Mouse (Mus musculus) lung, postnatal 0 days (tissue): ENCODE data around the gene Olfr591. TPM values are rescaled to one million over a fixed set of nuclear protein-coding genes. Genes with fewer than 3 reads are reported as not detected.

Experiments
- ATAC-seq: fragments of 200-750 bp; cut with Nextera tagmentation; 2 replicates; pipeline ENCODE4 v1.8.0; 2017; ENCODE audit warnings: moderate library complexity
- DNase-seq: peaks from one replicate; pipeline ENCODE4 v3.0.0-alpha.2; 2016; ENCODE audit warnings: low spot score
- H3K27ac ChIP-seq: fragments of 300-500 bp; sonication (generic); 2 replicates; pipeline ENCODE4 v1.5.1; 2014; ENCODE audit warnings: antibody characterized with exemption, mild to moderate bottlenecking, low read length, mixed read lengths
- H3K27me3 ChIP-seq: fragments of 300-500 bp; sonication (generic); replicated peaks from 2 replicates; pipeline ENCODE4 v1.6.1; 2014; ENCODE audit warnings: low read length, mixed read lengths; ENCODE audit not compliant: insufficient read depth
- H3K36me3 ChIP-seq: fragments of 300-500 bp; sonication (generic); 2 replicates; pipeline ENCODE4 v1.6.1; 2014; ENCODE audit warnings: low read length, mixed read lengths; ENCODE audit not compliant: insufficient read depth
- H3K4me1 ChIP-seq: fragments of 300-500 bp; sonication (generic); 2 replicates; pipeline ENCODE4 v1.6.1; 2014; ENCODE audit warnings: antibody characterized with exemption, low read depth, low read length, mixed read lengths; ENCODE audit not compliant: insufficient read depth
- H3K4me2 ChIP-seq: fragments of 300-500 bp; sonication (generic); replicated peaks from 2 replicates; pipeline ENCODE4 v1.6.1; 2014; ENCODE audit warnings: low read depth, mild to moderate bottlenecking, low read length, moderate library complexity, mixed read lengths
- H3K4me3 ChIP-seq: fragments of 300-500 bp; sonication (generic); 2 replicates; pipeline ENCODE4 v1.5.1; 2014; ENCODE audit warnings: low read depth, low read length
- H3K9ac ChIP-seq: fragments of 300-500 bp; sonication (generic); replicated peaks from 2 replicates; pipeline ENCODE4 v1.6.1; 2014; ENCODE audit warnings: low read depth, mild to moderate bottlenecking
- H3K9me3 ChIP-seq: fragments of 300-500 bp; sonication (generic); 2 replicates; pipeline ENCODE4 v1.6.1; 2016; ENCODE audit warnings: low read length, mixed read lengths
- CTCF ChIP-seq: IDR thresholded peaks from 2 replicates; pipeline ENCODE4 v1.5.1; 2016; ENCODE audit warnings: antibody characterized with exemption, mild to moderate bottlenecking
- EP300 ChIP-seq: IDR thresholded peaks from 2 replicates; pipeline ENCODE4 v1.6.1; 2016; ENCODE audit warnings: antibody characterized with exemption, mild to moderate bottlenecking, control low read depth
- WGBS: fragments of 180-500 bp; shearing (Covaris S2); extraction: QIAGEN DNeasy Blood & Tissue Kit; methylation state at CpG from one replicate; pipeline ENCODE4 v1.1.7; 2014; 5-methylcytosine and 5-hydroxymethylcytosine counted together
- polyA plus RNA-seq: library from polyadenylated mRNA; unstranded; fragments of >200 nt; fragmentation: Nextera tagmentation; extraction: Ambion mirVana; gene quantifications from 2 replicates; pipeline ENCODE4 v1.2.1, GENCODE M21; 2015

The Olfr591 gene
- polyA plus RNA-seq, 1 experiment from 2014 or later = not detected

- ATAC-seq (no peak), DNase-seq (no peak)
- Histone ChIP-seq H3K27me3 (no peaks in the 10 kb centered on the region), H3K36me3 (no peaks in the 10 kb centered on the region), H3K4me3 (no peak within 1 kb of the TSS), H3K4me2 (no peak within 1 kb of the TSS), H3K4me1 (no peaks in the 10 kb centered on the region), H3K27ac (no peak within 1 kb of the TSS), H3K9me3 (no peaks in the 10 kb centered on the region), H3K9ac (no peak within 1 kb of the TSS)
- WGBS = 64% methylated on average over 1 of the region's 1 CpGs
- TF ChIP-seq EP300 (no peak), CTCF (no peak)
Observed at GRCm38 (mm10) chr7:103140579-103140978, 37.6 kb downstream of the Olfr591 start, which contains the start of gene Olfr588-ps1. TSS of gene Olfr588-ps1 (plus strand) at chr7:103140879.

- no peak within 1 kb of the TSS for H3K27ac ChIP-seq
- H3K9ac ChIP-seq = no peak within 1 kb of the TSS
- ATAC-seq (no peak), DNase-seq (no peak)
- no peaks in the 10 kb centered on the region for H3K36me3 ChIP-seq
- no peak within 1 kb of the TSS for H3K4me3 ChIP-seq
- no peaks in the 10 kb centered on the region for H3K27me3 ChIP-seq
- 92% methylated on average over 3 of the region's 3 CpGs for whole genome bisulfite sequencing
- H3K4me2 ChIP-seq = no peak within 1 kb of the TSS
- H3K4me1 ChIP-seq = no peaks in the 10 kb centered on the region
- TF ChIP-seq CTCF = no peak
- no peaks in the 10 kb centered on the region for H3K9me3 ChIP-seq
Observed at GRCm38 (mm10) chr7:103125538-103125937, 52.6 kb downstream of the Olfr591 start, which contains the start of gene Olfr586. TSS of gene Olfr586 (minus strand) at chr7:103125638.

- no peak overlapping the region for H3K4me2 ChIP-seq
- WGBS = 38% methylated on average over 3 of the region's 3 CpGs
- no peak for ATAC-seq
- no peaks in the 10 kb centered on the region for H3K9me3 ChIP-seq
- no peak overlapping the region for H3K9ac ChIP-seq
- no peaks in the 10 kb centered on the region for H3K36me3 ChIP-seq
- DNase-seq = no peak
- H3K4me1 ChIP-seq = no peaks in the 10 kb centered on the region
- H3K27ac ChIP-seq = no peak overlapping the region
- TF ChIP-seq EP300 = no peak
- no peak; the same call in 1 of the 2 replicates for TF ChIP-seq CTCF
- H3K27me3 ChIP-seq = no peaks in the 10 kb centered on the region
- no peak overlapping the region for H3K4me3 ChIP-seq
Observed at GRCm38 (mm10) chr7:103119406-103119805, 58.7 kb downstream of the Olfr591 start.

Other genes with a start within 250 kb of the Olfr591 start
- not detected in 2 replicates for gene Olfr573-ps1, start 235.8 kb downstream of the Olfr591 start, polyA plus RNA-seq
- not detected in 2 replicates for gene Olfr574, start 229.9 kb downstream of the Olfr591 start, polyA plus RNA-seq
- gene Olfr575, start 219.6 kb downstream of the Olfr591 start, polyA plus RNA-seq = not detected in 2 replicates
- not detected in 2 replicates for gene Olfr576, start 215.7 kb downstream of the Olfr591 start, polyA plus RNA-seq
- gene Olfr577, start 202.4 kb downstream of the Olfr591 start, polyA plus RNA-seq = not detected in 2 replicates
- gene Olfr578, start 189.0 kb downstream of the Olfr591 start, polyA plus RNA-seq = not detected in 2 replicates
- gene Olfr582, start 140.3 kb downstream of the Olfr591 start, polyA plus RNA-seq = not detected in 2 replicates
- not detected in 2 replicates for gene Olfr583, start 127.0 kb downstream of the Olfr591 start, polyA plus RNA-seq
- not detected in 2 replicates for gene Olfr584, start 96.5 kb downstream of the Olfr591 start, polyA plus RNA-seq
- not detected in 2 replicates for gene Olfr585, start 80.6 kb downstream of the Olfr591 start, polyA plus RNA-seq
- gene Olfr586, start 52.7 kb downstream of the Olfr591 start, polyA plus RNA-seq = not detected in 2 replicates
- gene Olfr588-ps1, start 37.5 kb downstream of the Olfr591 start, polyA plus RNA-seq = not detected in 2 replicates
- not detected in 2 replicates for gene Olfr589, start 22.0 kb downstream of the Olfr591 start, polyA plus RNA-seq
- not detected in 2 replicates for gene Olfr592, start 6.5 kb upstream of the Olfr591 start, polyA plus RNA-seq
- gene Olfr593, start 33.5 kb upstream of the Olfr591 start, polyA plus RNA-seq = not detected in 2 replicates
- gene Olfr594, start 38.7 kb upstream of the Olfr591 start, polyA plus RNA-seq = not detected in 2 replicates
- gene Usp17ld, start 74.2 kb upstream of the Olfr591 start, polyA plus RNA-seq = not detected in 2 replicates
- not detected in 2 replicates for gene Olfr596, start 127.3 kb upstream of the Olfr591 start, polyA plus RNA-seq
- not detected in 2 replicates for gene Olfr597, start 138.0 kb upstream of the Olfr591 start, polyA plus RNA-seq
- gene Olfr598, start 145.2 kb upstream of the Olfr591 start, polyA plus RNA-seq = not detected in 2 replicates
- gene Olfr599, start 157.6 kb upstream of the Olfr591 start, polyA plus RNA-seq = not detected in 2 replicates
- gene Olfr600, start 171.3 kb upstream of the Olfr591 start, polyA plus RNA-seq = not detected in 2 replicates
- not detected in 2 replicates for gene Olfr601, start 184.3 kb upstream of the Olfr591 start, polyA plus RNA-seq
- not detected in 2 replicates for gene Olfr603, start 207.8 kb upstream of the Olfr591 start, polyA plus RNA-seq
- not detected in 2 replicates for gene Usp17lc, start 236.7 kb upstream of the Olfr591 start, polyA plus RNA-seq